ENCODE assay signal across 22 mouse cellular contexts in the genomic region with DNA sequence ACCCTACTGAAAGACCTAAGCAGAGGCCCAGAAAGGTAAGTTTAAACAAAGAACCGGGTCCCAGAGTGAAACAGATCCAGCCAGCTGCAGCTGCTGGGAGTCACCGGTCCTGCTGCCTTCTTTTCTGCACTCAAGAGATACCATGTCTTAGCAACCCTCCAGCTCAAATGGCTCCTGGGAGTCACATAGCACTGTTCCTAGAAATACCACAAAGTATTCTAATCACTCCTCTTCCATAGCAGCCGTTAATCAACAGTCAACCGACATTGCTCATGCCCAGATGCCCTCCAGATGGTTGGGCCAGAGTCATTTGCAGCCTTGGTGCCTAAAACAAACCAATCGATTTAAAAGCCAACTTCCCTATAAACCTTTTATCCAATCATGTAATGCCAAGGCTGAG. TPM values are rescaled to one million over a fixed set of nuclear protein-coding genes. Genes with fewer than 3 reads are reported as not detected.
"Had no signal": no experiment of that assay in that cellular context is flagged by ENCODE, and none has a peak within 500 bp of the region (broad histone marks: within the 10 kb centered on the region; RNA-seq: fewer than 3 reads in every experiment).

No protein-coding gene starts in this region.

- H3K9ac ChIP-seq: kidney, embryonic 15.5 days; limb, embryonic 12.5 days; limb, embryonic 15.5 days; lung, embryonic 14.5 days; midbrain, embryonic 13.5 days; neural tube, embryonic 13.5 days had no signal

- H3K4me3 ChIP-seq: kidney, embryonic 15.5 days; limb, embryonic 12.5 days; limb, embryonic 15.5 days; megakaryocyte, embryonic 14.5 days; midbrain, embryonic 10.5 days; midbrain, embryonic 13.5 days; myocyte; neural tube, embryonic 13.5 days had no signal

- ATAC-seq: lung, postnatal 0 days; midbrain, embryonic 13.5 days; midbrain, embryonic 16.5 days had no signal

- H3K27ac ChIP-seq: kidney, embryonic 15.5 days; limb, embryonic 12.5 days; limb, embryonic 15.5 days; midbrain, embryonic 10.5 days; midbrain, embryonic 13.5 days; neural tube, embryonic 13.5 days had no signal

- H3K9me3 ChIP-seq: kidney, embryonic 15.5 days; limb, embryonic 12.5 days; limb, embryonic 15.5 days; midbrain, embryonic 10.5 days; midbrain, embryonic 13.5 days; neural tube, embryonic 13.5 days had no signal

- DNase-seq: kidney, adult 11 months; kidney, adult 8-10 months; kidney, postnatal 10 days; kidney, postnatal 36 days; left cerebral cortex, postnatal 4 days; lung, embryonic 14.5 days; lung, postnatal 36 days; thymus, adult 18-20 months; thymus, postnatal 4 days had no signal

- H3K27me3 ChIP-seq: kidney, embryonic 15.5 days; limb, embryonic 12.5 days; limb, embryonic 15.5 days; megakaryocyte, embryonic 14.5 days; midbrain, embryonic 13.5 days; neural tube, embryonic 13.5 days had no signal

- H3K36me3 ChIP-seq: kidney, embryonic 15.5 days; limb, embryonic 12.5 days; limb, embryonic 15.5 days; midbrain, embryonic 10.5 days; midbrain, embryonic 13.5 days; neural tube, embryonic 13.5 days had no signal

- H3K4me1 ChIP-seq: kidney, embryonic 15.5 days; limb, embryonic 12.5 days; limb, embryonic 15.5 days; megakaryocyte, embryonic 14.5 days; midbrain, embryonic 10.5 days; midbrain, embryonic 13.5 days; neural tube, embryonic 13.5 days had no signal

- H3K4me2 ChIP-seq: kidney, embryonic 15.5 days; limb, embryonic 12.5 days; limb, embryonic 15.5 days; lung, embryonic 14.5 days; midbrain, embryonic 13.5 days; neural tube, embryonic 13.5 days had no signal

RNA-seq across cellular contexts. Expression of gene Hecw1, which starts 19.8 kb away (rescaled TPM):
- total RNA-seq: monocyte, adult 5-6 weeks; neutrophil, adult 5-6 weeks had no signal
- polyA plus RNA-seq: small intestine, adult 2 months had no signal
